Mouse (Mus musculus): Measurements from ENCODE around the gene Eloa.
"Not testable (repeated sequence)": the region's sequence is repeated elsewhere in the genome, so short reads cannot be mapped to it uniquely, and the experiment has no call there.

Eloa gene

DNA sequence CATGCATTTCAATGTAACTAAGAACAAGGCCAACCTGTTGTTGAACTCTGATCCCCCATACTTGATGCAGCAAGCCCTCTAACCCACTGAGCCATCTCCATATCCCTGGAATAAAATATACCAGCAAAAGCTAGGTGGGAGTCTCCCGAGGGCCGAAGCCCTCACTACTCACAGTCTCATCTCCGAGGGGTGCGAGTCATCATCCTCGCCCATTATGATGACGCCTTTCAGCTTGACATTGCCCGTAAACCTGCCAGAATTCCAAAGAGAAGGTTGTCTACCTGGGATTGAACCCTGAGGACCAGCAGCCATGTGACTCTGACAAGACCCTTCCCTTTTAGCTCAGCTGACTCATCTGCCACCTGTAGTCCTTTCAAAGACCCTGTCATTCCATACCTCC, 35.8 kb downstream of the Eloa start:
- ATAC-seq (ENCODE audit: insufficient number of reproducible peaks, low FRiP score, low TSS enrichment), result no peak

DNA sequence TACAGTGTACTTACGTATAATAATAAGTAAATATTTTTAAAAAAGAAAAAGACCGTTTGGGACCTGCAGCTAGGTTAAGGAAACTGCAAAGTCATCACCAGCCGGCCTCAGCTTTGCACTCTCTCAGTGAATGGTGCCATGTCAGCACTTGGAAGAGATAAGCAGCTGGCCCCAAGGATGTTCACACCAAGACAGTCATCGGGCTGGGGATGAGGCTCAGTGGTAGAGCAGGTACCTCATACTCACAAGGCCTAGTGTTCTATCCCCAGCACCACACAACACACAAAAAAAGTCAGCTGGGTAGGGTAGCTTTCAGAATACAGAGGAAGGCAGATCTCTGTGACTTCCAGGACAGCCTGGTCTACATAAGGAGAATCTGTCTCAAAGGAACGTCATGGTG, 36.4 kb downstream of the Eloa start:
- no peak for ATAC-seq (ENCODE audit: insufficient number of reproducible peaks, low FRiP score, low TSS enrichment)

DNA sequence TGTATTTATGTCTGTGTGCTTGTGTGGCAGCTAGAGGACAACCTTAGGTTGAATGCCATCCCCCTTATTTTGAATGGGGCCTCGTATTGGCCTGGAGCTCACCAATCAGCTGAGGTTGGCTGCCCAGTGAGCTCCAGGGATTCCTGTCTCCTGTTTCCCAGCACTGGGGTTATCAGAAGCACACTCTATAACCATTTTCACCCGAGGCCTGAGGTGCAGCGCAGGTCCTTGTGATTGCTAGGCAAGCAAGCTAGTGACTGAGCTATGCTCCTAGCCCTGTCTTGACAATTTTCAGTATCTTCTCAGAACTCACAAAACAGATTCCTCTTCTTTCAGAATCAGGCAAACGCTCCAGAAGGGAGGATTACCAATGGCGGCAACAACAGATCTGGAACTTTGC, 37.0 kb downstream of the Eloa start:
- no peak for ATAC-seq (ENCODE audit: insufficient number of reproducible peaks, low FRiP score, low TSS enrichment)

DNA sequence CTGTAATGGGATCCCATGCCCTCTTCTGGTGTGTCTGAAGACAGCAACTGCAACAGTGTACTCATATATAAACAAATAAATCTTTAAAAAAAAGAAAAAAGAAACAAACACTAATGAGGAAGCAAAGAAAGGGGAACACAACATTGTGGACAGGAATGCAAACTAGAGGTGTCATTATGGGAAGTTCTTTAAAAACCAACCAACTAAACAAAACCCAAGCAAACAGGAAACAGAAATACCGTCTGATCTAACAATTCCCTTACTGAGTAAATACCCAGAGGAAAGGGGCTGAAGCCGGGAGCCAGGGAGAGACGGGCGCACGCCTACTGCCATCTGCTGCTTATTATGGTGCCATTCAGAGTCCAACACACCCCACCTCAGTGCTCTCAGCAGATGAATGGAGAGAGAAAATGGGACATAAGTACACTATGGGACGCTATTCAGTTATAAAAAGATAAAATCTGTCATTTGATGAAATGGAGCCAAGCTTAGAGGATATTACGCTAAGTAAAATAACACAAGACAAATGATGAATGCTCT, 40.0 kb downstream of the Eloa start:
- no peak for ATAC-seq (ENCODE audit: insufficient number of reproducible peaks, low FRiP score, low TSS enrichment)

DNA sequence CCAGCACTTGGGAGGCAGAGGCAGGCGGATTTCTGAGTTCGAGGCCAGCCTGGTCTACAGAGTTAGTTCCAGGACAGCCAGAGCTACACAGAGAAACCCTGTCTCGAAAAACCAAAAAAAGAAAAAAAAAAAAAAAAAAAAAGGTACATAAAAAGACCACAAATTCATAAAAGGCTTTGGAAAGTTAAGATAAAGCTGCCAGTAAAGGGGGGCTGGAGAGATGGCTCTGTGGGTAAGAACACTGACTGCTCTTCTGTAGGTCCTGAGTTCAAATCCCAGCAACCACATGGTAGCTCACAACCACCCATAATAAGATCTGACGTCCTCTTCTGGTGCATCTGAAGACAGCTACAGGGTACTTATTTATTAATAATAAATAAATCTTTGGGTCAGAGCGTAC, 41.3 kb downstream of the Eloa start:
- ATAC-seq (ENCODE audit: insufficient number of reproducible peaks, low FRiP score, low TSS enrichment), result not testable (repeated sequence)

DNA sequence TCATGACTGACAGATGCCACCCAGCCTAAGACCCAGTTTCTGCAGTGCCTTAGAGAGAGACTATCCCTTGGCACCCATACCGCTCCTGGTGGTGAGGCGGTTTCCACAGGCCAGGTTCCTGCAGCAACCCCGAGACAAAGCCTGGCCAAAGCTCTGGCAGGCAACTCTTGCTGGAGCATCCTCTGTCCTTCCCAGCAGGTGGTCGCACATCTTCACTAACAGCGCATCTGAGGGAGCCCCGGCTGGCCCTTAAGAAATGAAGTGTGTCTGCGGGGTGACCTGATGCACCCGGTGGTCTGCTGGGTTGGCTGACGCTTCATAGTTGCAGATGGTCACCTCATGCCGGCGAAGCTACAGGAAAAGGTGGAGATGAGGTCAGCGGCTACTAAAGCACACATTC, 45.4 kb downstream of the Eloa start:
- no peak for ATAC-seq (ENCODE audit: insufficient number of reproducible peaks, low FRiP score, low TSS enrichment)

DNA sequence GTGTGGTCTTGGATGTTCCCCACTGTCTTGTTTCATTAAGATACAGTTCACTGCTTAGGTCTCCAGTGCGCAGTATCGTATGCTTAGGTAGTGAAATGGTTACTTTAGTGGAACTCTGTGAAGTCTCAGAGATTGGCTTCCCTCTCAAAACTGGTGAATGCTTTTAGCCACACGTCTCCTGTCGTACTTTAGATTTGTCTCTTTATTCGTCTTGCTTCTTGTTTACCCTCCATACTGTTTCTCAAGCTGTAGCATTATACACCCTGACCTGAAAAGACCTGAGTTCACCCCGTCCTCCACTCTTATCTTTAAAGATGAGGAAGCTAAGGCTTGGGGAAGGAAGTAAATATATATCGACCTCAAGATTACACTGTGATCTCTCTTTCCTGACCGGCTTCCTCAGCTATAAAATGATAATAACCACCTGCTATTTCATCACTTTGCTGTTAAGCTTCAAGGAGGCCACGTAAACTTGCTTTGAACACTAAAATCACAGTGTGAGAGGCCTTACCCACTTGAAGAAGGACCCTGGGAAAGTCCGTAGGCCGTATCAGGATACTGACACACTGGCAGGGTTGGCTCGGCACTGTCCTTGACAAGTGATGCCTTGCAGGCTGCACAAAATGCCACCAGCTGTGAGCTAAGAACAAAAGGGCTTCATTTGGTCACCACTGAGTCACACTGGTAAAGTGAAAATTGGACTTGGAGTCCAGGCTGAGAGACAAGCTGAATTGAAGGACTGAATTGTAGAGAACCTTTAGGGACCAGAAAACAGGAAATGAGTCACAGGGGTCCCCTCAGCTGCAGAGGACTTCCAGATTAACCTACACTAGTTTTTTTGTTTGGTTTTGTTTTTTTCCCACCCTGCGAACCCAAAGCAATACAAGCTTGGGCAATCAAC, 48.4 kb downstream of the Eloa start:
- ATAC-seq (ENCODE audit: insufficient number of reproducible peaks, low FRiP score, low TSS enrichment), result no peak

DNA sequence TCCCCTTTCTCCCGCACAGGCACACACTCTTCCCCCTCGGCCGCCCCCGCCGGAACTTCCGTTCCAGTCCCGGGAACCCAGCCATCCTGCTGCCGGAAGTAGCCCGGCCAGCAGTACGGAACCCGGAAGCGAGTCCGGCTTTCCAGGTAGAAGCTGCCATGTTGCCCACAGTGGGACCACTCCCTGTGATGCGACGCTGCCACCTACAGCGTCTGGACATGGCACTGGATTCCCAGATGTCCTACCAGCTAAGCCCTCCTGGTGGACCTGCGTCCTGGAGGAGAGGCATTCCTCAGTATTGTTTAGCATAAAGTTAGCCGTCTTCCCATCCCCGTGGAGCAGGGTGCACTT, 49.0 kb downstream of the Eloa start, which contains the start of gene Lypla2:
Gene Lypla2 (minus strand): TSS at position 71 of the 351 bp plus-strand sequence.
- peak; percentile 73 for ATAC-seq (ENCODE audit: insufficient number of reproducible peaks, low FRiP score, low TSS enrichment)

DNA sequence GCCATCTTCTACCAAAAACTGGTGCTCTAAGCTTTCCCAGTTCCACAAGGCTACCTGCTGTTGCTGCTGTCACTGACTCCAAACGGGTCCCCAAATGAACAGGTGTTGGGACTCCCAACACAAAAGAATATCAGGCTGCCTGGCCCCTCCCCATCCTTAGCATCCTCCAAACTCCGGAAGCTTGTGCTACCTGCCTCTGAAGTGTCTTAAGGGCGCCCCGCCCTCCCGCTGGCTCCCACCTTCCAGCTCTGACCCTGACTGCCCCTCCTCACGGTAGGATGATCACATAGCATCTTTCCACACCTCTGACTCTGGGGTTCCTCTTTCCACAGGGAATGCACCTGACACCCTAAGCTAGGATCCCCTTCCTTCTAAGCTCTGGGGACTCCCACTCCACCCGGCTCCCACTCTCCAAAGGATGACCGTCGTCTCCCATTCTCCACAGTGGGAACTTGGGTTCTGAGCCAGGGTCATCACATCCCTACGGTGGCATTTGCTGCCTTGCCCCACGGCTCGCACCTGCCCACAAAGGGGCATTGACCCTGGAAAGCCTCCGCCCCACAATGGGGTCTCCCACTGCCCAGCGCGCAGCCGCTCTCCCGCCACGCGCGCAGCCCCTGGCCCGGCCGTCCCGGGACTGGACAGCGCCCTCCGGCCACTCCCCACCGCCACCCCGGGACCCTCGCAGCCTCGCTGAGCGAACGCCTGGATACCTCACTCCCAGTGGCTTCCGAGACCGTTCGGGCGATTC, 49.6 kb downstream of the Eloa start:
- ATAC-seq (ENCODE audit: insufficient number of reproducible peaks, low FRiP score, low TSS enrichment), result no peak

DNA sequence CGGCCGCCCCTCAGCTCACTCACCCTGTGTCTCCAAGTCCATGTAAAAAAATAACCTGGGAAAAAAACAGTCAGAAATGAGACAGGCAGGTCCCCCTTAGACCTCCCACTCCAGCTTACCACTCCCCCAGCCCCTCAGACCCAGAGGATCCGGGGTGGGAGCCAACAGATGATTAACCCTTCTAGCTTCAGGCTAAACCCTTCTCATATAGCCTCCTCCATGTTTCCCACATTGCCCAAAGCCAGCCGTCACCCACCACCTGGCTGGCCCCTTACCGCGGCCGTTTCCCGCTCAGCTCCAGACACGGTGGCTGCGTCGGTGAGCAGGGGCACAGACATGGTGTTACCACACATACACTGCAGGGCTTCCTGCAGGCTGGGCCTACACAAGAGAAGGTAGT, 51.0 kb downstream of the Eloa start:
- no peak for ATAC-seq (ENCODE audit: insufficient number of reproducible peaks, low FRiP score, low TSS enrichment)

DNA sequence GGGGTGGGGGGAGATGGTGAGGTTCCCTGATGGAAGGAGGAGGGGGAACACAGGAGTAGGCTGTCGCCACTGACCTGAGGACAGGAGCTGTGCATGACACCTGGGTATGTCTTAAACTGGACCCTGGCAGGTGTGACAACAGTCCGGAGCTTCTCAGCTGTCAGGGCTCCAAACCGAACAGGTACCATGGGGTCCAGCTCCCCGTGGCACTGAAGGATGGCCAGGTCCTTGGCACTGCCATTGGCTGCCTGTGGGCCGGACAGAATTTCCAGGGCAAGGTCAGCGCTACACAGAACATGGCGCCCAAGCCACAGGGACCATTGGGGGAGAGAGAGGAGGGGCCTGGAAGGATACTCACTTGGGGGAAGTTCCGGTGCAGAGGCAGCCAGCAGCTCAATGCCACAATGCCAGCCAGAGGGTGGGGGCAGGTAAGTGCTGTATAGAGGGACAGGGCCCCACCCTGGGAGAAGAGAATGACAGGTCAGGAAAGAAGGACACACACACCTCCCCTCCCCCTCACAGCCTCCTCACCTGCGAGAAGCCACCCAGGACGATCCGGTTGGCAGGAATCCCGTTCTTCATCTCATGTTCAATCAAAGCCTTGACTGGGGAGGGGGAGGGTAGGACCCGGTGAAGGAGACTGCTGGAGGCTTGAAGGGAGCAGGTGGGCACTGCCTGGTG, 52.4 kb downstream of the Eloa start:
- no peak for ATAC-seq (ENCODE audit: insufficient number of reproducible peaks, low FRiP score, low TSS enrichment)

DNA sequence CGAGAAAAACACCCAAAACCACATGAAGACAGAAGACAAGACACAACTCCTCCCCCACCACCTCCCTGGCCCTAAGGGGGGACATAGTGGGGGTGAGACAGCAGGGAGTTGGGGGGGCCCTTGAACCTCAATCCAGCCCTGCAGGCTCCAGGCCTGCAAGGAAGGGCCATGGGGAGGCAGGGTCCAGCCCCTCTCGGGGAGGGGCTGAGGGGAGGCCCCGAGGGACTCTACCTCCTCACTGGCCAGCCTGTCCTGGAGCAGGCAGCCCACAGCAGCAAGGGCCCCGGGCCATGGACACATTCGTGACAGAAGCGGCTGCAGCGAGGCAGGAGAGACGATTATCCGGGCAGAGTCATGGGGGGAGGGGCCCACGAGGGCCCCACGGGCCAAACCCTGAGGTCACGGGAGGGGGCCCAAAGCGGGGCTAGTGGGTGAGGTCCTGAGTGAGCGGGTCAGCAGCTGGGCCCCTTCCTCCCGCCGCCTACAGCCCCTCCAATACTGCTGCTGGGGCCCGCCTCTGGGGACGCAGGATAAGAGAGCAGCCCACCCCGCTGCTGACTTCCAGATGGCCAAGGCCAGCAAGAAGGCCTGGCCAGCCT, 53.2 kb downstream of the Eloa start:
- no peak for ATAC-seq (ENCODE audit: insufficient number of reproducible peaks, low FRiP score, low TSS enrichment)

DNA sequence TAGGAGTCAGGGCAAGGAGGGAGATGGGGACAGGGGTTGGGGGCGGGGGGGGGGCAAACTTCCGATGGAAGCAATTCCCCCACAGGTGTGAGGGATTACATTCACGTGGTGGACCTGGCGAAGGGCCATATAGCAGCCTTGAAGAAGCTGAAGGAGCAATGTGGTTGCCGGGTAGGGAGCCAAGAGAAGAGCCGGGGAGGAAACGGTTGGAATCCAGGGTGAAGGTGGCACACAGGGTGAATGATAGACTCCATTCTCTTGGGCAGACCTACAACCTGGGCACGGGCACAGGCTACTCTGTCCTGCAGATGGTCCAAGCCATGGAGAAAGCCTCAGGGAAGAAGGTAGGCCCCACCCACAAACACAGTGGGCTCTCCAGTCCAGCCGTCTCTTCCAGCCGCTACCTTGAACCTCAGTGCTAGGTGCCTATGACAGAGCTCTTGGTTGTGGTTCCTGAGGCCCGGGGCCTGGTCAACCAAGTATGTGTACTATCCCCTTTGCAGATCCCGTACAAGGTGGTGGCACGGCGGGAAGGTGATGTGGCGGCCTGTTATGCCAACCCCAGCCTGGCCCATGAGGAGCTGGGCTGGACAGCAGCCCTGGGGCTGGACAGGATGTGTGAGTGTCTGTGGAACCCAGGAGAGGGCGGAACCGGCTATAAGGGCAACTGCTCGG, 54.3 kb downstream of the Eloa start:
- no peak for ATAC-seq (ENCODE audit: insufficient number of reproducible peaks, low FRiP score, low TSS enrichment)

DNA sequence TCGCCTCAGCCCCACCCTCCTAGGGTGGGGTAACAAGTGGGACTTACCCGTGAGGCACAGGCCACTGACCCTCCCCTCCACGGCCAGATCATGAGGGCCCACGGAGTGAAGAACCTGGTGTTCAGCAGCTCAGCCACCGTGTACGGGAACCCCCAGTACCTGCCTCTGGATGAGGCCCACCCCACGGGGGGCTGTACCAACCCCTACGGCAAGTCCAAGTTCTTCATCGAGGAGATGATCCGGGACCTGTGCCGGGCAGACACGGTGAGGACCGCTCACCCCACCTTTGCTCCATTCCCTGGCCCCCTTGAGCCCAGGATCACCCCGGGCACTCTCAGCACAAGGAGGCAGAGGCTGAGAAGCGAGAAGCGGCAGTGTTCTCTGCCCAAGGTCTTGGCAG, 55.3 kb downstream of the Eloa start:
- no peak for ATAC-seq (ENCODE audit: insufficient number of reproducible peaks, low FRiP score, low TSS enrichment)

DNA sequence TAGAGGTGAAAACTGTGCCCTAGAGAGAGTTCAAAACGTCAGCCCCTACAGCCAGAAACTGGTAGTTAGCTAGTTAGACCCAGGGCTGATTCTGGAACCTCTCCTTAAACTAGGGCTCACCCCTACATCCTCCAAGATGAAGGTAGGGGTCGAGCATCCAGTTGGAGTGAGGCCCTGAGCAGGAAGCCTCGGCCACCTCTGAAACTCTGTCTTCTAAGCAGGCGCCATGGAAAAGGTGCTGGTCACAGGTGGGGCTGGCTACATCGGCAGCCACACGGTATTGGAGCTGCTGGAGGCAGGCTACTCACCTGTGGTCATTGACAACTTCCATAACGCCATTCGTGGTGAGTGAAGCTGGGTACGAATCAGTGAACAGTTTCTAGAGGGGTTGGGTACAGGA, 56.5 kb downstream of the Eloa start:
- ATAC-seq (ENCODE audit: insufficient number of reproducible peaks, low FRiP score, low TSS enrichment), result no peak

DNA sequence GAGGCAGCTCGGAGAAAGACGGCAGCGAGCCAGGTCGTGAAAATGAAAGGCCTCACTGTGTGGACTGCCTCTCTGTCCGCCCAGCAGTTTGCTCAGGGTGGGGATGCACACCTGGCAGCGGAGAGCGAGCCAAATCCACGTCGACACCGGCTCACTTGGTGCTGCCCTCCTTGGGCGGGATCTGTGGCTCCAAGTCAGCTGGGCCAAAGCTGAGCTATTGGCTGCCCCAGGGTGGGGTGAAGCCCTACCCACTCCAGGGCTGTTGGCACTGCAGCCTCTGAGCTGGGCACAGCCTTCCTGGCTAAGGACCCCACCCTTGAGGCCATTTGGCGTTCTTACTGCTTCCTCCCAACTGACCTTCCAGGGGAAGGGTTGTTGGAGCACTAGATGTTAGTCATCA, 57.1 kb downstream of the Eloa start:
- peak; percentile 12; the same call in 1 of the 2 replicates for ATAC-seq (ENCODE audit: insufficient number of reproducible peaks, low FRiP score, low TSS enrichment)

DNA sequence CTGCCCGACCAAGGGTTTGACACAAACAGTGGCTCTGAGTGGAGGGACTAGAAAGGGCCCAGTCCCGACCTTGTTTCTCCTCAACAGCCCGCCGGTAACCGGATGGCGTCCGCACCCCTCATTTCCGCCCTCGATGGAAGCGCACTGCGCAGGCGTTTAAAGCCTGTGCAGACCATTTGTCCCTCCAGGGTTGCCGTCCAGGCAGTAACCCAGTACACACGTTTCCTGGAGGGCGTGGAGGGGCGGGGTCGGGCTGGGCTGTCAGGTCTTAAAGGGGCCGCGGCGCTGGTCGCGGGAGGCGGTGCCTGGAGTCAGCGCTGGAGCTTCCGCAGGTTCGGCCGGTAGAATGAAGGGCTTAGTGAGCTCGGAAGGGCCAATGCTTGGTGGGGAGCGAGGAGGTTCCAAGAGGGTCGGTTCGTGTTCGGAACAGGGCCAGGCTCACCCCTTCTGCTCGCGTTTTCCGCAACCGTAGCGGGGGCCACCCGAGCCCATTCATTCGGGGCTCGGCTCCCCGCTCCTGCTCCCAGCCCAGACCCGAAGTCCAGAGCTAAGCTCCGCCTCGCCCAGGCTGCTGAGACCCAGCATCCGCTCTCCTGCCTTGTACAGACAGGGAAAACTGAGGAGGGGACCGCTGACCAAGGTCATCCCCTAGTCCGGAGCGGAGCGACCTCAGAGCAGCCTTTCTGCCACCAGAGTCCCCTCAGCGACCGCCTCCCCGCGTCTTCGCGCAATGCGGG, 57.9 kb downstream of the Eloa start, which contains the start of gene Gale:
Gene Gale (plus strand): TSS at position 271 of the 737 bp plus-strand sequence.
- ATAC-seq (ENCODE audit: insufficient number of reproducible peaks, low FRiP score, low TSS enrichment), result peak; percentile 74

DNA sequence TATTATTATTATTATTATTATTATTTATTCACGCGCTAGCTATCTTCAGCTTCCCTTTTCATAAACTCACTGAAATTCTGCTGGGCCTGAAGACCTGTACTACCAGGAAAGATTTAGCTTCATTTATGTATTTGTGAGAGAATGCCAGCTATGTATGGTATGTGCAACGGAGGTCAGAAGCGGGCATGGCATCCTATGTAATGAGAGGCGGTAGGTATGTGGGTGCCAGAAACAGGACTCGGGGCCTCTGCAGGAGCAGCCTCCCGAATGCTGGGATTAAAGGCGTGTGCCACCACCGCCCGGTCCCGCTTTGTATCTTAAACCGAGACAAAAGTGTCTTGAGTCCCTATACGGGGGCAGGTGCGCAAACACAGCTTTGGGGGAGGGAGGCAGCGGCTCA, 58.6 kb downstream of the Eloa start:
- no peak for ATAC-seq (ENCODE audit: insufficient number of reproducible peaks, low FRiP score, low TSS enrichment)

DNA sequence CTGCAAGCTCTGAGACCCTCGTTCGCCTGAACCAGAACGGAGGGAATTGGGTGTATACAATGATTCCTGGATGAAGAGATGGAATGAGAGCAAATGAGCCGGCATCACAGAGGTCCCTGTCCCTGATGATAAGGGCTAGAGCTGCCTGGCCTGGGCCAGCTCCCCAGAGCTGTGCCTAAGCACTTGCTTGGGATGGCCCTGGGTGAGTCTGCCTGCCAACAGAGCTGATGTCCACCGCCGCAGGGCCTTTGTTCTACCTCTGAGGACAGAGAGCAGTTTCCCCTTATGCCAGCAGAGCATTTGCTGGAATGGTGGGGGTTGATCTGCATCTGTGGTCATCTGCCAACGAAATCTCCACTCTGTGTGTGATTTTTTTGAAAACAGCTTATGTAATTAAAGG, 59.4 kb downstream of the Eloa start:
- no peak for ATAC-seq (ENCODE audit: insufficient number of reproducible peaks, low FRiP score, low TSS enrichment)
